Mouse (Mus musculus): ENCODE results near the gene 2410004P03Rik. TPM values are rescaled to one million over a fixed set of nuclear protein-coding genes. Genes with fewer than 3 reads are reported as not detected.

2410004P03Rik gene
- total and polyA plus RNA-seq, 2 experiments from 2014 or later: 8.5 to 9.4 TPM

GRCm38 (mm10) chr12:17037053-17037610, 25.6 kb upstream of the 2410004P03Rik start:
- Histone ChIP-seq H3K27ac (ENCODE audit: low read depth, low read length) (no peak overlapping the region; the same call in 1 of the 2 replicates), H3K9ac (no peak overlapping the region), H3K4me2 (ENCODE audit: low read depth) (0 out of 2 replicates have a peak overlapping the region, but pooled peaks have one; percentile 3), H3K9me3 (ENCODE audit: low read length) (no peaks in the 10 kb centered on the region), H3K4me3 (ENCODE audit: low read depth, low read length) (no peak overlapping the region), H3K27me3 (ENCODE audit: insufficient read depth, low read length) (no peaks in the 10 kb centered on the region), H3K4me1 (ENCODE audit: insufficient read depth) (0 out of 2 replicates have a peak, but pooled peaks cover 4% of the 10 kb centered on the region), H3K36me3 (ENCODE audit: insufficient read depth) (no peaks in the 10 kb centered on the region)
- WGBS: 37% methylated on average over 14 of the region's 14 CpGs
- DNase-seq (peak; percentile 25), ATAC-seq (no peak)
- TF ChIP-seq CTCF (IDR thresholded peaks at IDR 0.05; ENCODE audit: low read depth): no peak

GRCm38 (mm10) chr12:17036532-17036931, 25.0 kb upstream of the 2410004P03Rik start:
- H3K9me3 ChIP-seq (ENCODE audit: low read length): no peaks in the 10 kb centered on the region
- H3K4me1 ChIP-seq (ENCODE audit: insufficient read depth): 0 out of 2 replicates have a peak, but pooled peaks cover 4% of the 10 kb centered on the region
- no peak overlapping the region for H3K9ac ChIP-seq
- H3K36me3 ChIP-seq (ENCODE audit: insufficient read depth): no peaks in the 10 kb centered on the region
- H3K27me3 ChIP-seq (ENCODE audit: insufficient read depth, low read length): no peaks in the 10 kb centered on the region
- H3K4me2 ChIP-seq (ENCODE audit: low read depth): 0 out of 2 replicates have a peak overlapping the region, but pooled peaks have one; percentile 3
- ATAC-seq (no peak), DNase-seq (no peak)
- 53% methylated on average over 9 of the region's 9 CpGs for WGBS
- no peak for TF ChIP-seq CTCF (IDR thresholded peaks at IDR 0.05; ENCODE audit: low read depth)
- H3K27ac ChIP-seq (ENCODE audit: low read depth, low read length): no peak overlapping the region; the same call in 1 of the 2 replicates
- no peak overlapping the region for H3K4me3 ChIP-seq (ENCODE audit: low read depth, low read length)

GRCm38 (mm10) chr12:17035128-17035527, 23.6 kb upstream of the 2410004P03Rik start:
- WGBS: 62% methylated on average over 2 of the region's 2 CpGs
- Histone ChIP-seq H3K4me3 (ENCODE audit: low read depth, low read length) (no peak overlapping the region), H3K36me3 (ENCODE audit: insufficient read depth) (no peaks in the 10 kb centered on the region), H3K9ac (no peak overlapping the region), H3K9me3 (ENCODE audit: low read length) (no peaks in the 10 kb centered on the region), H3K27ac (ENCODE audit: low read depth, low read length) (no peak overlapping the region), H3K4me2 (ENCODE audit: low read depth) (no peak overlapping the region), H3K4me1 (ENCODE audit: insufficient read depth) (0 out of 2 replicates have a peak, but pooled peaks cover 4% of the 10 kb centered on the region), H3K27me3 (ENCODE audit: insufficient read depth, low read length) (no peaks in the 10 kb centered on the region)
- no peak for DNase-seq
- no peak for ATAC-seq
- TF ChIP-seq CTCF (IDR thresholded peaks at IDR 0.05; ENCODE audit: low read depth): peak; percentile 28; the same call in 1 of the 2 replicates

GRCm38 (mm10) chr12:17034671-17035070, 23.1 kb upstream of the 2410004P03Rik start:
- DNase-seq (no peak), ATAC-seq (no peak)
- Histone ChIP-seq H3K4me1 (ENCODE audit: insufficient read depth) (0 out of 2 replicates have a peak, but pooled peaks cover 4% of the 10 kb centered on the region), H3K27me3 (ENCODE audit: insufficient read depth, low read length) (no peaks in the 10 kb centered on the region), H3K4me2 (ENCODE audit: low read depth) (no peak overlapping the region), H3K4me3 (ENCODE audit: low read depth, low read length) (no peak overlapping the region), H3K27ac (ENCODE audit: low read depth, low read length) (no peak overlapping the region), H3K9me3 (ENCODE audit: low read length) (no peaks in the 10 kb centered on the region), H3K9ac (no peak overlapping the region), H3K36me3 (ENCODE audit: insufficient read depth) (no peaks in the 10 kb centered on the region)
- TF ChIP-seq CTCF (IDR thresholded peaks at IDR 0.05; ENCODE audit: low read depth): no peak
- 83% methylated on average over 5 of the region's 5 CpGs for WGBS

GRCm38 (mm10) chr12:17033464-17033841, 21.9 kb upstream of the 2410004P03Rik start:
- Histone ChIP-seq H3K4me3 (ENCODE audit: low read depth, low read length) (no peak overlapping the region), H3K27me3 (ENCODE audit: insufficient read depth, low read length) (no peaks in the 10 kb centered on the region), H3K4me1 (ENCODE audit: insufficient read depth) (0 out of 2 replicates have a peak, but pooled peaks cover 4% of the 10 kb centered on the region), H3K36me3 (ENCODE audit: insufficient read depth) (no peaks in the 10 kb centered on the region), H3K4me2 (ENCODE audit: low read depth) (no peak overlapping the region), H3K27ac (ENCODE audit: low read depth, low read length) (no peak overlapping the region), H3K9ac (no peak overlapping the region), H3K9me3 (ENCODE audit: low read length) (no peaks in the 10 kb centered on the region)
- DNase-seq (no peak), ATAC-seq (peak; percentile 68)
- TF ChIP-seq CTCF (IDR thresholded peaks at IDR 0.05; ENCODE audit: low read depth): no peak
- 55% methylated on average over 9 of the region's 9 CpGs for WGBS

GRCm38 (mm10) chr12:17032694-17033463, 21.4 kb upstream of the 2410004P03Rik start:
- no peak overlapping the region for H3K4me2 ChIP-seq (ENCODE audit: low read depth)
- H3K27me3 ChIP-seq (ENCODE audit: insufficient read depth, low read length): no peaks in the 10 kb centered on the region
- no peak overlapping the region for H3K27ac ChIP-seq (ENCODE audit: low read depth, low read length)
- H3K4me3 ChIP-seq (ENCODE audit: low read depth, low read length): no peak overlapping the region
- 39% methylated on average over 13 of the region's 13 CpGs for WGBS
- H3K4me1 ChIP-seq (ENCODE audit: insufficient read depth): 0 out of 2 replicates have a peak, but pooled peaks cover 4% of the 10 kb centered on the region
- ATAC-seq (peak; percentile 72), DNase-seq (peak; percentile 93)
- no peaks in the 10 kb centered on the region for H3K9me3 ChIP-seq (ENCODE audit: low read length)
- H3K36me3 ChIP-seq (ENCODE audit: insufficient read depth): no peaks in the 10 kb centered on the region
- no peak overlapping the region for H3K9ac ChIP-seq
- peak; percentile 91 for TF ChIP-seq CTCF (IDR thresholded peaks at IDR 0.05; ENCODE audit: low read depth)

- no peaks in the 10 kb centered on the region for H3K36me3 ChIP-seq (ENCODE audit: insufficient read depth)
- no peaks in the 10 kb centered on the region for H3K9me3 ChIP-seq (ENCODE audit: low read length)
- H3K4me3 ChIP-seq (ENCODE audit: low read depth, low read length): no peak overlapping the region
- DNase-seq (no peak), ATAC-seq (no peak)
- H3K4me2 ChIP-seq (ENCODE audit: low read depth): no peak overlapping the region
- no peaks in the 10 kb centered on the region for H3K27me3 ChIP-seq (ENCODE audit: insufficient read depth, low read length)
- 94% methylated on average over 6 of the region's 6 CpGs for WGBS
- H3K27ac ChIP-seq (ENCODE audit: low read depth, low read length): no peak overlapping the region
- H3K9ac ChIP-seq: no peak overlapping the region
- no peaks in the 10 kb centered on the region for H3K4me1 ChIP-seq (ENCODE audit: insufficient read depth)
- no peak for TF ChIP-seq CTCF (IDR thresholded peaks at IDR 0.05; ENCODE audit: low read depth)
Observed at GRCm38 (mm10) chr12:17024554-17025110, 13.1 kb upstream of the 2410004P03Rik start.

All from forebrain, postnatal 0 days (tissue).